Mouse (Mus musculus) brain, embryonic 18.5 days (tissue): Measurements from ENCODE around the gene Slc22a5.

Source experiments
- DNase-seq: peaks from one replicate; pipeline ENCODE4 v3.0.0-alpha.2; 2012; ENCODE audit warnings: low read depth, low spot score

The Slc22a5 gene

DNA sequence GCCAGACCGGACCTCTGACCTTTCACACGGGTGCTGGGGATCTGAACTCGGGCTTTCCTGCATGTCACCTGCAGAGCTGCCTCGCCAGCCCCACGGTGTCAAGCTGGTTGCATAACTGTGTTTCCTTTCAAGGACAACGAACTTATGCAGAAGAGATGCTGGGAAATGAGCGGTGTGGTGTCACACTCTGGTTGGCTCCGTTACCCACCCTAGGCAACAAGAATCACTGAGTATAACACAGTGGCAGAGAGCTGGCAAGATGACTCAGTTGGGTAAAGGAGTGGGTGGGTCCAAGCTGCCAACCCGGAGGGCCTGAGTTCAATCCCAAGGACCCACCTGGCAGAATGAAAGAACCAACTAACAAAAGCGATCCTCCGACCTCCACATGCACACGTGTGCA, 49.9 kb downstream of the Slc22a5 start:
- DNase-seq, result no peak

DNA sequence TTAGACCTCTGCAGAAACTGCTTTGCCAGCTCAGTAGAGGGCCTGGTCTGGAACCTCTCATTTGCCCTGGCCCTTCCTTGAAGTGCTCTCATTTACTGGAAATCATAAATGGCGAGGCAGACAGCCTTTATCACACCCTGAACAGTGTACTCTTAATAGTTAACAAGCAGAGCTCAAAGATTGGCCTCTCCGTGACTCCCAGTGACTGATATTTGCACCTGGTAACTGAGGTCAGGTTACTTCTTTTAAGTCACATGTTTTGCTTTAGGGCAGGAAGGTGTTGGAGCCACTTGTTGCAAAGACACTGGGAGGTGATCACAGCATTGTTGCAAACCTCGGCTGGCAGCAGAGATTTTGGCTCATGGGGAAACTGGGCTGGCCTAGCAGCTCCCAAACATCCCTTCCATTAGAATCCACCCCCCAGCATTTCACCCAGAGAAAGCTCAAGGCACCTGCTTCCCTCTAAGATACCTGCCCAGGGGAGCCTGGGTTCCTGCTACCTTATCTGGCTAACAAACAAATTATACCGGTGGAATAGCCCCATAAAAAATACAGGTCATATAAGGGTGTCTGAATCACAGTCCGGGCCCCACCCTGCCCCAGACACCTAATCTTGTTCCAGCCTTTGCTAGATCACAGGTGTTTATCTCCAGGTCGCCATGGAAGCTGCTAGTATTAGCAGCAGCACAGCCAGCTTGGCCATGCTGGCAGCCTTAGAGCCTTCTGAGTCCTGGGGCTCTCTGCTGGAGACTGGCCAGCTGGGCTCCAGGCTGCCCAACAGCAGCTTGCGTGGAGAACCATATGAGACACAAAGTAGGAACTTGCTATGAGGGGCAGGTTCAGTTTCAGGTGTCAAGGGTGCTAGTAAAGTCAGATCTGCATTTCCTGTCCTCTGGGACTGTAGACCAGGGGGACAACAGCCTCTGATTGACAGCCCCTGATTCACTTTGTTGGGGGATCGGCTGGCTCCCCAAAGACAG, 51.5 kb downstream of the Slc22a5 start:
- no peak for DNase-seq

DNA sequence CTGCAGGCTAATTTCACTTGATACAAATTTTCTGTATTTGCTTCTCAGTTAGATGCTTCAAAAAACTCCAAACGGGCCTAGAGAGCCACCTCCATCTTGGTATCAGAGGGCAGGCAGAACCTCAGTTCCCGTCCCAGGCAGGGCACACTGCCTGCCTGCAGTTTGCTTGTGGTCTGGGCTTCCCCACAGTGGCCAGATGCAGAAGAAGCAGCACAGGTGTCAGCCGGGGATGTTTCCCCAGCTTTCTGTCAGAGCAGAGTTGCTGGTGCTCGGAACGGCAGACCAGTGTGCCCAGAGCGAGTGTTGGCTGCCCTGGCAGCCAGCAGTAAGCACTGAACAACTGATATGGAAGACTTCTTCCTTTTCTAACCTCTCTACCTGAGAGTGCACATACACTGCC, 52.3 kb downstream of the Slc22a5 start:
- no peak for DNase-seq

DNA sequence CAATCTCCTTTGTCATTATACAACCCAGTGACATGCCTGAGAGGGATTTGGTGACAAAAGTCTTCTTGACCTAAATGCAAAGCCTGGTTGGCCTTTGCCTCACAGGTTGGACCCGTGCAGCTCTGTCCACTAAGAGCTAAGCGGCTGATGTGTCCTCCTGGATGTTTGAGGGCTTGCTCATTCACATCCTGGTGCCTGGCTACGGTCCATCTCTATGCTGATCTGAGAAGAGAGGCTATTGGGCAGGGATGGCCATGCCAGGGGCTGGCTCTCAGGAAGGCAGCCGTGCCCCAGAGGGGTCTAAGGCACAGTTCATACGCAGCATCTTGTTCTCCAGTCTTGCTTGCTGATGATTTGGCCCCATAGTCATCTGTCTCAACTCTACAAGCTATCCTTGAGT, 53.7 kb downstream of the Slc22a5 start:
- no peak for DNase-seq

DNA sequence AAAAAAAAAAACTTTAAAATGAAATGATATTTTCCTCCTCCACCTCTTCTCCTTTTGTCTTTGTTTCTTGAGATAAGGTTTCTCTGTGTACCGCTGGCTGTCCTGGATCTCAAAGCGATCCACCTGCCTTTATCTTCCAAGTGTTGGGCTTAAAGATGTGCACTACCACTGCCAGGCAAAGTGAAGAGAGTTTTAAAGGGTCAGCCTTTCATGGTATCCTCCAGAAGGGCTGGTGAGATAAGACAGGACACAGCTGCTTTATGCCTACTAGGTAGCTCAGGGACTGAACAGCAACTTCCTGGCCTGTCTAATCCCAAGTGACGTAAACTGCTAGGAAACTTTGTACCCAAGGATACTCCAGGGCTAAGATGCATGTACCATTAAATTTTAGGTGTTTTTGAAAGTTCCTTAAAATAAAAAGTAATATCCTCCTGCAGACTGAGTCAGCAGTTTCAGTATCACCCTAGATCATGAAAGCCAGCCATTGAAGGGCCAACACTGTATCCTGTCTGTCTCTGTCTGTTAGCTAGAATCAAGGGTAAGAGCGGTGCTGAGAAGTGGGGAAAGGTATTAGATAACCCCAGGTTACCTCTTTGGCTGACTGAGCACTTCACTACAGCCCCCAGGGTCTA, 56.0 kb downstream of the Slc22a5 start:
- DNase-seq, result no peak

DNA sequence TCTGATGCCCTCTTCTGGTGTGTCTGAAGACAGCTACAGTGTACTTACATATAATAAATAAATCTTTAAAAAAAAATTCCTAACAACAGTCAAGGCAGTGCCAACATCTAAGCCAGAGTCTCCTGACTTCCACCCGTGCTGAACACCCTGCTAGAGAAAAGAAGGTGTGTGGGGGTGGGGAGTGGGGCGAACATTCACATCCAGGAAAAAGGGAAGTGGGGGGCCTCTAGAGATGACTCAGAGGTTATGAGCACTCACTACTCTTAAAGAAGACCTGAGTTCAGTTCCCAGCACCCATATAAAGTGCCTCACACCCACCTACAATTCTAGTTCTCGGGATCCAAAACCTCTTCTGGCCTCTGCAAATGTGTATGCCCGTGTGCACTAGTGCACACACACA, 66.1 kb downstream of the Slc22a5 start:
- DNase-seq, result no peak

DNA sequence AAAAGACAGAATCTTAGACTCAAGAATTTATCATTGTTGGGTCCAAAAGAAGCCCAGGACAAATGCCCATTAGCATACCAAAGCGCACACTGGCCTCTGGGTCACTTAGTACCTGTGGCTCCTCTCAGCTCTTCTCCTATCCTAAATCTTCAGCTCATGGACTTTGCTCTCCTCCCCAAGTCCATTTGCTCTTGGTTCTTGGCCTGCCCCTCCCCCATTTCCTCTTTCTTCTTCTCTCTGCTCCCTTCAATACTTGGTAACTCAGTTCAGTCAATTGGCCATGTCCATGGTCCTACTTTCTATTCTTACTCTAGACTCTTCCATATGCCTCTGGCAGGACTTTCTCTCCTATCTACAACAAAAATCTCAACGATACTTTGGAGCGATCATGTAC, 69.5 kb downstream of the Slc22a5 start:
- DNase-seq, result no peak

DNA sequence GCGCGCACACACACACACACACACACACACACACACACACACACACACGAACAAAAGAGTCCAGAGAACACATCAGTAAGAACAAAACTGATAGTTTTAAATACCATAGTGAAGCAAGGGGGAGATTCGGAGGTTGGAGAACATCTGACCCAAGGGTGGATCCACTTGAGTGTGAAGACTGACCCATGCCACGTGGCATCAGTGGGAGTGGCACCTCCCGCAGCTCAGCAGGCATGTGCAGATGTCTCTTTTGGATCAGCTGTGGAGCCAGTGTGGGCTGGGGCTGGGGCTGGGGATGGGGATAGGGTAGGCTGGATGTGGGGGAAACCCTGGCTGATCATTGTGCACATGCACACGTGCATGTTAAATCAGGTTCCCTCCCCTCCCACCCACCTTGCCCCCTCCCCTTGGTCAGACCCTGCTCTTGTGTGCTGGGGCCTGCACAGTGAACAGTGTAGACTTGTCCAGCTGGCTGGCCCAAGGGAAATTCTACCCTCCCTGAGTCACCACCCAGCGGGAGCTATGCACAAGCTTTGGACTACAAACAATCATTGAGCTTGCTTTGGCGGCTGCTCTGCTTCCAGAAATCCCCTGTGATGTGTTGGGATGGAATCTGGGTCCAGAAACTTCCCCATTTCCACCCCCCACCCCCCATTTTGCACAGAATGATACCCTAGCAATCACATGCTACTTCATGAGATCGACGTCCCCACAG, 70.1 kb downstream of the Slc22a5 start:
- DNase-seq, result no peak

DNA sequence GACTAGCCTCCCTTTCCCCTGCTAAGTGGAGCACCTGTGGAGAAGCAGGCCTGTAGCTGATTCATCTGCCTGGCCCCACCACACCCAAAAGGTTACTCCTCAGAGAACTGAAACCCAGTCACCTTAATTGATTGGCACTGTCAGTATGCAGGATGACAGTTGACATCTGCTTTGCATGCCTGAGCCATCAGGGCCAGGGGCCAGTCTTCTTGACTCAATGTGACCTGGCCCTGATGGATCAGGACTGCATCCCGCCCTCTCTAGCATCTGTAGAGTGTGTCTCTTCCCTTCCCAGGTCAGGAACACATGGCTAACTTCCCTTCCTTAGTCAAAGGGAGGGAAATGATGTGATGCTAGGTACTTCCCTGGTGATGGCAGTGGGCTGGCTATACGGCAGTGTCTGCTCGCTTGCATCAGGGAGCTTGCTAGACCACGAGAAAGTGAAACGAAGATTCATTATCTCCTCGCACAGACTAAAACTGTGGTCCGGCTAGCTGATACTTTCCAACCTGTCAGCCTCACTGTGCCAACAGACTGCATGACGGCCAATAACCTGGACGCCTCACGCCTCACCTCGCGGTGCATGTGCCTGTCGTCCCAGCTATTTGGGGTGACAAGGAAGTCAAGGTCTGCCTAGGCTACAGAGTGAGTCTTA, 70.8 kb downstream of the Slc22a5 start:
- no peak for DNase-seq

DNA sequence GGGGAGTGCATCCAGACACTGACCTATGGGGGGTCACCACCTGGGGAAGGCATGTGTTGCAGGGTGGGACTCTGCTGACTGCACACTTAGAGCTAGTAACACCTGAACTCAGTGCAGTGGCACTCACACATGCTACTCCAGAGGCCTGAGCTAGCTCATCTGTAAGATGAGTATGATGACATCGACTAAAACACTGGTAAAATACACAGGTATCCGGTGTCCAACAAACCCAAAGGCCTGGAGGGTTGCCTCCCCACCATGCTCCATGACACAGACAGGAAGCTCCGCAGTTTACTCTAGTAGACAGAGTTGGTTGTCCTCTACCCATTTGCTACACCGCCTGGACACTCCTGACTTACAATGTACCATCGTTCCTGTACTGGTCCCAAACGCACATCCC, 71.9 kb downstream of the Slc22a5 start:
- no peak for DNase-seq

DNA sequence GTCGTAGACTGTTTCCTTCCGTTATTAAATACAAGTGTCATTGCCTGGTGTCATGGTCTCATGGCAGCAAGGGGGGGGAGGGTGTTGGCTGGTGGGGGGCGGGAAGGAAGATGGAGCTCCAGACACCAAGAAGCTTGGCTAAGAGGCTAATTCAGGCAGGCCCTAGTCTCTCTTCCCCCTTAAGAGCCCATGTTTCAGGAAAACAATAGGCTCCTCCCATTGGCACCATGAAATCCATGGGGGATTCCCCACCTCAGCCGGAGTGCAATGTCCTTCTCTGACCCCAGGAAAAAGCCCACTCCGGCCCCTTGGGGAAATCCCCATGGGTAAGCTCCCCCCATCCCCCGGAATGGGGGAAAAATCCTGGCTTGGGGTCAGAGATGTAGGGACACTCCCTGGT, 72.7 kb downstream of the Slc22a5 start:
- no peak for DNase-seq

DNA sequence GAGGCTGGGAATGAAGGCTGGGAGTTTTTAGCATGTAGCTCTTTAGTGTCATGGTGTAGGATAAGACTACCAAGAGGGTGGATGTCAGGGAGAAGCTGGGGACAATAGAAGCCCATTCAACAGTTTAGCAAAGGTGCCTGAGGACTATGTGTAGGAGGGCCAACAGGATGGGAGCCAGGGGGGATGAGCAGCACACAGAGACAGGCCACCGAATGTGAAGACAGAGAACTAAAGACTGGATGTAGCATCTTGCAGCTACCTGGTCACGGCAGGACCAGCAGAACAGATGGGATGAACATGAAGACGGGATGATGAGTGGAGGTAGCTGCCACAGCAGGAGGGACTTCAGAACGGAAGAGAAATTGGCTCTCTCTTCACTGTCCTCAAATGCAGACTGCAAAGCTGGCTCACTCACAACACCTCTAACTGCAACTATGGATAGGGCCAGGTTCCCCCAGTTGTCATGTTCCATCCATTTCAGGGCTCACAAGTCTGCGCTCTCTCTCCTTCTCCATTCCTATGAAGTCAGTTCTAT, 74.6 kb downstream of the Slc22a5 start:
- DNase-seq, result no peak

DNA sequence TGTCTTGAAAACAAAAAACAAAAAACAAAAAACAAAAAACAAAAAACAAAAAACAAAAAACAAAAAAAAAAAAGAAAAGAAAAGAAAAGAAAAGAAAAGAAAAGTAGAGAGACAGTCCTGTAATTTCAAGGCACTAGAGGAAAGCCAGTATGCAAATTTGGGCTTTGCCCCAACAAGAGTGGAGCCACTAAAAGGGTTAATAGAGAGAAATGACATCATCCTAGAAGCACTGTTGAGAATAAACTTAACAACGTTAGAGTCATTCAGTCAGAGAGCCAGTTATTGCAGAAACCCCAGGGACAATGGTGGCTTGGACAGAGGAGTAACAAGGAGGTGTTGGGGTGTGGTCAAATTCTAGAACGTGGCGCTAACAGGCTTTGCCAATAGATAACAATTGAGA, 76.7 kb downstream of the Slc22a5 start:
- no peak for DNase-seq
